Mouse (Mus musculus) bone marrow, adult 2 months (tissue): ENCODE data around the gene Cacng2.

Experiments
- CTCF ChIP-seq: fragments of 200-500 bp; IDR thresholded peaks from 2 replicates; pipeline ENCODE4 v1.5.1; 2011; ENCODE audit warnings: low read length, control low read depth; ENCODE audit not compliant: control insufficient read depth, insufficient read depth
- POLR2A ChIP-seq: fragments of 200-500 bp; IDR thresholded peaks from 2 replicates; pipeline ENCODE4 v1.6.1; 2011; ENCODE audit warnings: low read depth, mild to moderate bottlenecking, control low read depth, low read length, borderline replicate concordance; ENCODE audit not compliant: control insufficient read depth

GRCm38 (mm10) chr15:78062467-78062866, 57.4 kb downstream of the Cacng2 start:
- no peak for TF ChIP-seq CTCF
- TF ChIP-seq POLR2A = no peak
